Mouse (Mus musculus) spleen, adult 10 weeks (tissue): ENCODE measurements around the gene Olfr69. TPM values are rescaled to one million over a fixed set of nuclear protein-coding genes. Genes with fewer than 3 reads are reported as not detected.

Experiments
- polyA plus RNA-seq: library from polyadenylated mRNA; stranded (reverse); fragments of 350-450 nt; fragmentation: Illumina TruSeq; extraction: RNeasy Lipid Tissue Mini Kit (QIAGEN cat#74804); gene quantifications from one replicate; pipeline ENCODE4 v1.2.3, GENCODE M21; 2015; ENCODE audit warnings: low replicate concordance; ENCODE audit not compliant: insufficient read depth

Olfr69 gene
- polyA plus RNA-seq, result not detected

GRCm38 (mm10) chr7:103771494-103771893, at the start of gene Olfr69:
TSS of gene Olfr69 (minus strand) at chr7:103771594.

DNA sequence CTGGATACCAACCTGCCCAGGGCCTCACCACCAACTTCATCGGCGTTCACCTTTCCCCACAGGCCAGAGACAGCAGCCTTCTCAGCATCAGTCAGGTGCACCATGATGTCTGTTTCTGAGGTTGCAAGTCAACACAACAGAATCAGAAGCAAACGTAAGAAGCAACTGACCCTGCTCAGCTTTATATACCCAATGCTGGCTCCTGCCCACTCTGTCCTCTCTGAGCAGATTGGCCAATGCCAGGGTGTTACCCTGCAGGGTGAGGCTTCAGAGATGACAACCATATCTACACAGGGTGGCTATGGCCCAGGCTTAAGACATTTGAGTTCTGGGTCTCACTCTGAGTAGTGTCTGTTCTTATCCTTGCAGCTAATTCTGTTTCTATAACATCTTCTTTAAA, 42.4 kb upstream of the Olfr69 start, which contains the start of gene Hbb-bt:
Hbb-bt (minus strand) TSS at position 231 of the 400 bp plus-strand sequence.

DNA sequence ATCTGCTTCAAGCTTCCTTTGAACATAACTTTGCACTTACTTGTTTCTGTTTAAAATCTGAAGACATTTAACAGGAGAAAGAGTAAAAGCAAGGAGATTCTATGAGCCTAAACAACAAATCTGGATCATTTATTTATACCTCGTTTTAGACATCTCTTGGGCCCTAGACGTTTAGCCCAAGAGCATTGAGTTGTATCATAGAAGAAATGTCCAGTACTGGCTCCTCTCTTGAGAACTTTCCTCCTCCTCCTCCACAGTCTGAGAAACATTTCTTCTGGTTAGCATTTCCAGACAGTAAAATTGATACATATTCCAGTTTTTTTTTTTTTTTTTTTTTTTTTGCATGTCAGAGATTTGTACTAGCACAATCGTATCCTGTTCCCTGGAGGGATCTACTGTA, 20.3 kb upstream of the Olfr69 start, which contains the start of gene Olfr67:
Olfr67 (minus strand) TSS at position 101 of the 400 bp plus-strand sequence.

DNA sequence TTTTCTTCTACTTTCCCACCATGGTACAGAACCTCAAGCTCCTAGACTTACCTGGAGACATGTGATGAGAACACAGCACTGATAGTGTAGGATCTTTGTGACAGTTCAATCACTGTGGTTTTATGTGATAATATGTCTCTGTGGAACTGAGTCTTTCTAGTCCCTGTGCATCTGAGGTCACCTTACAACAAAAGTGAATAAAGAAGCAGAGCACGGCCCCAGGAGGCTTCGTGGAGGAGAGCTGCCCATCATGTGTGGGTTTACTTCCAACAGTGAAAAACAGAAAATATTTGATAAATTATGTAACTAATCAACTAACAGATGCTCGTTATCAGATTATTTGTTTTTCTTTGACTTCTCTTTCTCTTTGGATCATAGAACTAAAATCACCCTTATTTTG, 8.2 kb upstream of the Olfr69 start, which contains the start of gene Olfr68:
Olfr68 (minus strand) TSS at position 101 of the 400 bp plus-strand sequence.

DNA sequence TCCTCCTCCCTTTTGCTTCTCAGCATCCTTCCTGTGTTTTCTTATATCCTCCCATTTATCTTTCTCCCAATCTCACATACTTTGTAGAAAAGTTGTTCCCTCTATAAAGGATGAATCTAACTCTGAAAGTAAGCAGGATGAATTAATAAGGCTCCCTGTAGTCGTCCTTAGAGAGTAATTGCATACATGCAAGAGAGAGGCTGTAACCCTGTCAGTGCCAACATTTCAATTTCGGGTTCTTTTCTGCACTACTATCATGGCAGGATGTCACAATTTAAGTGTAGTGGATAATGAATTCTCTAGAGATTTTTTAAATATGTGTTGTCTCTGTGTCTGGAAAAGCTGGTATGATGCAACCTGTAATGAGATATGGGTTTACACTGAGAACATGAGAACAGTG, 14.2 kb downstream of the Olfr69 start, which contains the start of gene Olfr630:
Olfr630 (minus strand) TSS at position 101 of the 400 bp plus-strand sequence.

DNA sequence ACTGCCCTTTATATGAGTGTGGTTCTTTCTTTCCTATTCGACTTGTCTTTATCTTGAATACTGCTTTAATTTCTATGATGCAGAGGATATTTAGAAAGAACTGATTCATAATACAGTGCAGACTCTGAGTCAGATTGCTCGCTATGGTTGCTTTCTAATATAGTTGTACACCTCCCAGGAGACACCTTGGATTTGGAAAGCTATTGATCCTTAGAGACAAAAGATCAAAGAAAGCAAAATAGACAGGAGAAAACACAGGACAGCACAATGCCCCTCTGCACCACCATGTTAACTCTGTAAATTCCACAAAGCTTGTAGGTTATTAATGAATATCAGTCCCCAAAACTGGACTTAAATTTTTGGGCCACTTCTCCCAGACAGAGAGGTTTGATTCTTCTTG, 26.6 kb downstream of the Olfr69 start, which contains the start of gene Olfr629:
Olfr629 (minus strand) TSS at position 101 of the 400 bp plus-strand sequence.

GRCm38 (mm10) chr7:103730074-103730473, 41.3 kb downstream of the Olfr69 start, which contains the start of gene Olfr628:
TSS of gene Olfr628 (plus strand) at chr7:103730374.

Other genes starting within 250 kb of the Olfr69 start
- gene Olfr612, start 228.9 kb downstream of the Olfr69 start, polyA plus RNA-seq, result not detected
- gene Olfr613, start 223.5 kb downstream of the Olfr69 start, polyA plus RNA-seq, result not detected
- not detected for gene Olfr615, start 215.5 kb downstream of the Olfr69 start, polyA plus RNA-seq
- not detected for gene Olfr616, start 202.5 kb downstream of the Olfr69 start, polyA plus RNA-seq
- gene Olfr617, start 198.5 kb downstream of the Olfr69 start, polyA plus RNA-seq, result not detected
- gene Olfr618, start 181.5 kb downstream of the Olfr69 start, polyA plus RNA-seq, result not detected
- gene Olfr619, start 171.0 kb downstream of the Olfr69 start, polyA plus RNA-seq, result not detected
- not detected for gene Olfr620, start 159.1 kb downstream of the Olfr69 start, polyA plus RNA-seq
- not detected for gene Olfr622, start 128.9 kb downstream of the Olfr69 start, polyA plus RNA-seq
- gene Olfr623, start 107.9 kb downstream of the Olfr69 start, polyA plus RNA-seq, result not detected
- 0.14 TPM for gene Olfr624, start 100.4 kb downstream of the Olfr69 start, polyA plus RNA-seq
- gene Olfr625-ps1, start 88.9 kb downstream of the Olfr69 start, polyA plus RNA-seq, result not detected
- gene Olfr243, start 56.9 kb downstream of the Olfr69 start, polyA plus RNA-seq, result not detected
- gene Olfr628, start 41.2 kb downstream of the Olfr69 start, polyA plus RNA-seq, result not detected
- gene Olfr629, start 26.7 kb downstream of the Olfr69 start, polyA plus RNA-seq, result not detected
- not detected for gene Olfr630, start 14.3 kb downstream of the Olfr69 start, polyA plus RNA-seq
- gene Olfr68, start 8.1 kb upstream of the Olfr69 start, polyA plus RNA-seq, result not detected
- gene Olfr67, start 20.2 kb upstream of the Olfr69 start, polyA plus RNA-seq, result not detected
- gene Hbb-bt, start 42.4 kb upstream of the Olfr69 start, polyA plus RNA-seq, result 4,439 TPM
- 24,371 TPM for gene Hbb-bs, start 56.5 kb upstream of the Olfr69 start, polyA plus RNA-seq
- not detected for gene Hbb-bh2, start 68.9 kb upstream of the Olfr69 start, polyA plus RNA-seq
- 0.80 TPM for gene Hbb-bh1, start 71.6 kb upstream of the Olfr69 start, polyA plus RNA-seq
- not detected for gene Hbb-y, start 81.6 kb upstream of the Olfr69 start, polyA plus RNA-seq
- gene Olfr66, start 114.7 kb upstream of the Olfr69 start, polyA plus RNA-seq, result not detected
- gene Olfr64, start 122.9 kb upstream of the Olfr69 start, polyA plus RNA-seq, result not detected
- not detected for gene Olfr65, start 131.9 kb upstream of the Olfr69 start, polyA plus RNA-seq
- gene Olfr631, start 157.2 kb upstream of the Olfr69 start, polyA plus RNA-seq, result not detected
- not detected for gene Olfr632, start 162.8 kb upstream of the Olfr69 start, polyA plus RNA-seq
- gene Olfr633, start 172.8 kb upstream of the Olfr69 start, polyA plus RNA-seq, result not detected
- gene Olfr635, start 199.6 kb upstream of the Olfr69 start, polyA plus RNA-seq, result not detected
- gene Olfr638, start 227.2 kb upstream of the Olfr69 start, polyA plus RNA-seq, result not detected
- gene Olfr639, start 245.7 kb upstream of the Olfr69 start, polyA plus RNA-seq, result not detected